Mouse (Mus musculus) forebrain, embryonic 14.5 days (tissue): ENCODE measurements at regions not wholly inside any gene's neighbourhood (a gene's known extent, or its start where the extent isn't known, plus 50 kb on each side); places are given as distances from the start of the nearest gene placed in this dataset.

Source experiments
- ATAC-seq: fragments of 200-750 bp; cut with Nextera tagmentation; 2 replicates; pipeline ENCODE4 v1.8.0; 2017; ENCODE audit warnings: mild to moderate bottlenecking, moderate library complexity
- DNase-seq: peaks from one replicate; pipeline ENCODE4 v3.0.0-alpha.2; 2015; ENCODE audit warnings: low spot score
- H3K27ac ChIP-seq: fragments of 300-500 bp; sonication (generic); 2 replicates; pipeline ENCODE4 v1.5.1; 2014; ENCODE audit warnings: low read depth, mild to moderate bottlenecking, control low read depth, low read length, moderate library complexity
- H3K27me3 ChIP-seq: fragments of 300-500 bp; sonication (generic); replicated peaks from 2 replicates; pipeline ENCODE4 v1.6.1; 2014; ENCODE audit warnings: low read length, control low read depth, mixed read lengths; ENCODE audit not compliant: control insufficient read depth, insufficient read depth
- H3K36me3 ChIP-seq: fragments of 300-500 bp; sonication (generic); 2 replicates; pipeline ENCODE4 v1.6.1; 2014; ENCODE audit warnings: low read length, control low read depth; ENCODE audit not compliant: control insufficient read depth, insufficient read depth
- H3K4me1 ChIP-seq: fragments of 300-500 bp; sonication (generic); 2 replicates; pipeline ENCODE4 v1.6.1; 2014; ENCODE audit warnings: antibody characterized with exemption, low read length, control low read depth; ENCODE audit not compliant: control insufficient read depth, insufficient read depth
- H3K4me2 ChIP-seq: fragments of 300-500 bp; sonication (generic); 2 replicates; pipeline ENCODE4 v1.6.1; 2014; ENCODE audit warnings: mild to moderate bottlenecking, control low read depth, low read length
- H3K4me3 ChIP-seq: fragments of 300-500 bp; sonication (generic); 2 replicates; pipeline ENCODE4 v1.5.1; 2014; ENCODE audit warnings: low read depth, low read length, control low read depth
- H3K9ac ChIP-seq: fragments of 300-500 bp; sonication (generic); 2 replicates; pipeline ENCODE4 v1.6.1; 2014; ENCODE audit warnings: mild to moderate bottlenecking, low read length, control low read depth, moderate library complexity
- H3K9me3 ChIP-seq: fragments of 300-500 bp; sonication (generic); replicated peaks from 2 replicates; pipeline ENCODE4 v1.6.1; 2016; ENCODE audit warnings: low read length, control low read depth, mixed read lengths; ENCODE audit not compliant: control insufficient read depth
- WGBS: fragments of 180-500 bp; shearing (Covaris S2); extraction: QIAGEN DNeasy Blood & Tissue Kit; methylation state at CpG from one replicate; pipeline ENCODE4 v1.1.7; 2014; 5-methylcytosine and 5-hydroxymethylcytosine counted together

GRCm38 (mm10) chr15:51411966-51412365, 2472.7 kb upstream of the Gm7489 start:
- ATAC-seq (no peak), DNase-seq (no peak)
- Histone ChIP-seq H3K4me1 (no peaks in the 10 kb centered on the region), H3K36me3 (no peaks in the 10 kb centered on the region), H3K4me2 (no peak overlapping the region), H3K27ac (no peak overlapping the region), H3K27me3 (no peaks in the 10 kb centered on the region), H3K9me3 (no peaks in the 10 kb centered on the region), H3K9ac (no peak overlapping the region), H3K4me3 (no peak overlapping the region)

GRCm38 (mm10) chr15:51442606-51443005, 2442.1 kb upstream of the Gm7489 start:
- H3K4me3 ChIP-seq, result no peak overlapping the region
- no peak overlapping the region for H3K4me2 ChIP-seq

GRCm38 (mm10) chr15:51469895-51470294, 2414.8 kb upstream of the Gm7489 start:
- H3K9ac ChIP-seq, result no peak overlapping the region
- 87% methylated on average over 3 of the region's 3 CpGs for WGBS

More at GRCm38 (mm10) chr15:51442606-51443005, 2442.1 kb upstream of the Gm7489 start:
- no peaks in the 10 kb centered on the region for H3K4me1 ChIP-seq
- DNase-seq (no peak), ATAC-seq (no peak)
- no peaks in the 10 kb centered on the region for H3K9me3 ChIP-seq
- H3K36me3 ChIP-seq, result no peaks in the 10 kb centered on the region
- 80% methylated on average over 2 of the region's 2 CpGs for WGBS
- H3K27ac ChIP-seq, result no peak overlapping the region
- H3K9ac ChIP-seq, result no peak overlapping the region
- H3K27me3 ChIP-seq, result no peaks in the 10 kb centered on the region

GRCm38 (mm10) chr15:51471143-51471542, 2413.6 kb upstream of the Gm7489 start:
- Histone ChIP-seq H3K27ac (no peak overlapping the region), H3K27me3 (no peaks in the 10 kb centered on the region), H3K4me1 (no peaks in the 10 kb centered on the region), H3K9me3 (no peaks in the 10 kb centered on the region), H3K36me3 (no peaks in the 10 kb centered on the region), H3K4me2 (no peak overlapping the region), H3K9ac (no peak overlapping the region), H3K4me3 (no peak overlapping the region)
- ATAC-seq (no peak), DNase-seq (no peak)
- WGBS, result 72% methylated on average over 1 of the region's 1 CpGs

More at GRCm38 (mm10) chr15:51469895-51470294, 2414.8 kb upstream of the Gm7489 start:
- H3K27me3 ChIP-seq, result no peaks in the 10 kb centered on the region
- H3K36me3 ChIP-seq, result no peaks in the 10 kb centered on the region
- no peaks in the 10 kb centered on the region for H3K9me3 ChIP-seq
- ATAC-seq (no peak), DNase-seq (no peak)
- H3K27ac ChIP-seq, result no peak overlapping the region
- H3K4me1 ChIP-seq, result no peaks in the 10 kb centered on the region
- H3K4me2 ChIP-seq, result no peak overlapping the region
- no peak overlapping the region for H3K4me3 ChIP-seq

- 92% methylated on average over 2 of the region's 2 CpGs for WGBS
- Histone ChIP-seq H3K4me3 (no peak overlapping the region), H3K27me3 (no peaks in the 10 kb centered on the region), H3K36me3 (no peaks in the 10 kb centered on the region), H3K4me2 (no peak overlapping the region), H3K4me1 (no peaks in the 10 kb centered on the region), H3K9ac (no peak overlapping the region), H3K27ac (no peak overlapping the region), H3K9me3 (no peaks in the 10 kb centered on the region)
- ATAC-seq, result no peak
- no peak for DNase-seq
Observed at GRCm38 (mm10) chr15:51472049-51472448, 2412.7 kb upstream of the Gm7489 start.

GRCm38 (mm10) chr15:51481856-51482255, 2402.8 kb upstream of the Gm7489 start:
- Histone ChIP-seq H3K27me3 (no peaks in the 10 kb centered on the region), H3K9me3 (no peaks in the 10 kb centered on the region), H3K9ac (no peak overlapping the region), H3K4me3 (no peak overlapping the region), H3K4me1 (no peaks in the 10 kb centered on the region), H3K27ac (no peak overlapping the region), H3K36me3 (no peaks in the 10 kb centered on the region), H3K4me2 (no peak overlapping the region)
- WGBS, result 88% methylated on average over 4 of the region's 4 CpGs
- DNase-seq (no peak), ATAC-seq (no peak)

GRCm38 (mm10) chr15:51484207-51484606, 2400.5 kb upstream of the Gm7489 start:
- WGBS, result 73% methylated on average over 2 of the region's 2 CpGs
- Histone ChIP-seq H3K27ac (no peak overlapping the region), H3K27me3 (no peaks in the 10 kb centered on the region), H3K4me1 (no peaks in the 10 kb centered on the region), H3K4me3 (no peak overlapping the region), H3K4me2 (no peak overlapping the region), H3K36me3 (no peaks in the 10 kb centered on the region), H3K9me3 (no peaks in the 10 kb centered on the region), H3K9ac (no peak overlapping the region)
- peak; percentile 20 for DNase-seq
- ATAC-seq, result no peak; the same call in 1 of the 2 replicates

GRCm38 (mm10) chr15:51485554-51485953, 2399.2 kb upstream of the Gm7489 start:
- Histone ChIP-seq H3K4me1 (no peaks in the 10 kb centered on the region), H3K9ac (no peak overlapping the region), H3K9me3 (no peaks in the 10 kb centered on the region), H3K27ac (no peak overlapping the region), H3K27me3 (no peaks in the 10 kb centered on the region), H3K4me3 (no peak overlapping the region), H3K4me2 (no peak overlapping the region), H3K36me3 (no peaks in the 10 kb centered on the region)
- DNase-seq (no peak), ATAC-seq (no peak)
- 82% methylated on average over 2 of the region's 2 CpGs for WGBS

GRCm38 (mm10) chr15:51502058-51502741, 2382.5 kb upstream of the Gm7489 start:
- no peak overlapping the region for H3K4me3 ChIP-seq
- 69% methylated on average over 12 of the region's 12 CpGs for WGBS
- no peak overlapping the region for H3K4me2 ChIP-seq
- H3K36me3 ChIP-seq, result no peaks in the 10 kb centered on the region
- H3K9ac ChIP-seq, result no peak overlapping the region
- H3K4me1 ChIP-seq, result peaks cover 6% of the 10 kb centered on the region; the same call in 1 of the 2 replicates
- no peak overlapping the region for H3K27ac ChIP-seq
- DNase-seq (peak; percentile 14), ATAC-seq (0 out of 2 replicates have a peak, but pooled peaks have one; percentile 20)
- H3K27me3 ChIP-seq, result no peaks in the 10 kb centered on the region
- no peaks in the 10 kb centered on the region for H3K9me3 ChIP-seq
